Mouse (Mus musculus): ENCODE results near the gene Surf2. TPM values are rescaled to one million over a fixed set of nuclear protein-coding genes. Genes with fewer than 3 reads are reported as not detected.
A peak's percentile ranks its signal among the peaks of the same experiment; 100 is the strongest.

The Surf2 gene
- polyA plus RNA-seq, 1 experiment: 11.3 TPM

GRCm38 (mm10) chr2:26909387-26909784, 6.8 kb upstream of the Surf2 start:
- H3K4me3 ChIP-seq (ENCODE audit: low read depth, low read length): no peak overlapping the region
- no peak for TF ChIP-seq POLR2A (IDR thresholded peaks at IDR 0.05; ENCODE audit: low read depth, low read length)
- no peak for TF ChIP-seq CTCF (IDR thresholded peaks at IDR 0.05; ENCODE audit: extremely low read depth, insufficient read length, insufficient replicate concordance, low read depth, low read length)
- H3K36me3 ChIP-seq (ENCODE audit: control insufficient read depth, insufficient read depth, low read length): peaks cover 28% of the 10 kb centered on the region
- H3K27ac ChIP-seq (ENCODE audit: insufficient read depth, low read depth, low read length): no peak overlapping the region
- H3K4me1 ChIP-seq (ENCODE audit: control insufficient read depth, insufficient read depth, insufficient read length, low read length): peaks cover 12% of the 10 kb centered on the region
- H3K27me3 ChIP-seq (ENCODE audit: control insufficient read depth, insufficient read depth, low read length): no peaks in the 10 kb centered on the region

- WGBS: under 1% methylated on average over 74 of the region's 74 CpGs
- Histone ChIP-seq H3K4me1 (ENCODE audit: control insufficient read depth, insufficient read depth, insufficient read length, low read length) (peaks cover 12% of the 10 kb centered on the region), H3K4me3 (ENCODE audit: low read depth, low read length) (peak within 1 kb of the TSS; percentile 82), H3K27me3 (ENCODE audit: control insufficient read depth, insufficient read depth, low read length) (no peaks in the 10 kb centered on the region), H3K27ac (ENCODE audit: insufficient read depth, low read depth, low read length) (peak within 1 kb of the TSS; percentile 73), H3K36me3 (ENCODE audit: control insufficient read depth, insufficient read depth, low read length) (peaks cover 29% of the 10 kb centered on the region)
- peak; percentile 88 for TF ChIP-seq POLR2A (IDR thresholded peaks at IDR 0.05; ENCODE audit: low read depth, low read length)
- no peak for TF ChIP-seq CTCF (IDR thresholded peaks at IDR 0.05; ENCODE audit: extremely low read depth, insufficient read length, insufficient replicate concordance, low read depth, low read length)
Measured at GRCm38 (mm10) chr2:26910124-26910993, 5.8 kb upstream of the Surf2 start, which contains the start of the genes Med22 and Rpl7a. Gene Med22, minus strand, starts transcription at chr2:26910677. Gene Rpl7a, plus strand, starts transcription at chr2:26910764.

GRCm38 (mm10) chr2:26910994-26911765, 5.0 kb upstream of the Surf2 start:
- TF ChIP-seq POLR2A (IDR thresholded peaks at IDR 0.05; ENCODE audit: low read depth, low read length): no peak
- no peak for TF ChIP-seq CTCF (IDR thresholded peaks at IDR 0.05; ENCODE audit: extremely low read depth, insufficient read length, insufficient replicate concordance, low read depth, low read length)
- Histone ChIP-seq H3K4me1 (ENCODE audit: control insufficient read depth, insufficient read depth, insufficient read length, low read length) (peaks cover 12% of the 10 kb centered on the region), H3K36me3 (ENCODE audit: control insufficient read depth, insufficient read depth, low read length) (peaks cover 29% of the 10 kb centered on the region), H3K4me3 (ENCODE audit: low read depth, low read length) (peak overlapping the region; percentile 82), H3K27me3 (ENCODE audit: control insufficient read depth, insufficient read depth, low read length) (no peaks in the 10 kb centered on the region), H3K27ac (ENCODE audit: insufficient read depth, low read depth, low read length) (peak overlapping the region; percentile 69)
- WGBS: under 1% methylated on average over 37 of the region's 37 CpGs

GRCm38 (mm10) chr2:26912253-26912770, 3.9 kb upstream of the Surf2 start:
- Histone ChIP-seq H3K27ac (ENCODE audit: insufficient read depth, low read depth, low read length) (no peak overlapping the region), H3K27me3 (ENCODE audit: control insufficient read depth, insufficient read depth, low read length) (no peaks in the 10 kb centered on the region), H3K36me3 (ENCODE audit: control insufficient read depth, insufficient read depth, low read length) (peaks cover 29% of the 10 kb centered on the region), H3K4me3 (ENCODE audit: low read depth, low read length) (peak overlapping the region; percentile 82), H3K4me1 (ENCODE audit: control insufficient read depth, insufficient read depth, insufficient read length, low read length) (peaks cover 19% of the 10 kb centered on the region)
- no peak for TF ChIP-seq CTCF (IDR thresholded peaks at IDR 0.05; ENCODE audit: extremely low read depth, insufficient read length, insufficient replicate concordance, low read depth, low read length)
- no peak for TF ChIP-seq POLR2A (IDR thresholded peaks at IDR 0.05; ENCODE audit: low read depth, low read length)
- 45% methylated on average over 5 of the region's 5 CpGs for WGBS

- peaks cover 26% of the 10 kb centered on the region for H3K36me3 ChIP-seq (ENCODE audit: control insufficient read depth, insufficient read depth, low read length)
- H3K4me1 ChIP-seq (ENCODE audit: control insufficient read depth, insufficient read depth, insufficient read length, low read length): peaks cover 24% of the 10 kb centered on the region
- no peak overlapping the region for H3K4me3 ChIP-seq (ENCODE audit: low read depth, low read length)
- 77% methylated on average over 17 of the region's 17 CpGs for WGBS
- H3K27ac ChIP-seq (ENCODE audit: insufficient read depth, low read depth, low read length): no peak overlapping the region
- no peak for TF ChIP-seq CTCF (IDR thresholded peaks at IDR 0.05; ENCODE audit: extremely low read depth, insufficient read length, insufficient replicate concordance, low read depth, low read length)
- no peak for TF ChIP-seq POLR2A (IDR thresholded peaks at IDR 0.05; ENCODE audit: low read depth, low read length)
- no peaks in the 10 kb centered on the region for H3K27me3 ChIP-seq (ENCODE audit: control insufficient read depth, insufficient read depth, low read length)
Measured at GRCm38 (mm10) chr2:26913416-26914147, 2.6 kb upstream of the Surf2 start.

- H3K4me3 ChIP-seq (ENCODE audit: low read depth, low read length): no peak overlapping the region
- WGBS: 48% methylated on average over 8 of the region's 8 CpGs
- peaks cover 18% of the 10 kb centered on the region for H3K4me1 ChIP-seq (ENCODE audit: control insufficient read depth, insufficient read depth, insufficient read length, low read length)
- TF ChIP-seq CTCF (IDR thresholded peaks at IDR 0.05; ENCODE audit: extremely low read depth, insufficient read length, insufficient replicate concordance, low read depth, low read length): no peak
- no peak for TF ChIP-seq POLR2A (IDR thresholded peaks at IDR 0.05; ENCODE audit: low read depth, low read length)
- H3K27me3 ChIP-seq (ENCODE audit: control insufficient read depth, insufficient read depth, low read length): no peaks in the 10 kb centered on the region
- no peak overlapping the region for H3K27ac ChIP-seq (ENCODE audit: insufficient read depth, low read depth, low read length)
- H3K36me3 ChIP-seq (ENCODE audit: control insufficient read depth, insufficient read depth, low read length): peaks cover 34% of the 10 kb centered on the region
Measured at GRCm38 (mm10) chr2:26914148-26914941, 1.8 kb upstream of the Surf2 start.

Data from small intestine, adult 2 months (tissue).